Mouse (Mus musculus) CH12.LX (cell line): ENCODE results near the gene H2-T24. TPM values are rescaled to one million over a fixed set of nuclear protein-coding genes. Genes with fewer than 3 reads are reported as not detected.
A peak's percentile ranks its signal among the peaks of the same experiment; 100 is the strongest.

Experiments used
- DNase-seq: peaks from one replicate; pipeline ENCODE4 v3.0.0-alpha.2; 2013; ENCODE audit errors: extremely low read depth
- H3K27ac ChIP-seq: 2 replicates; pipeline ENCODE4 v1.5.1; 2012; ENCODE audit warnings: low read depth, mild to moderate bottlenecking, control low read depth, moderate library complexity; ENCODE audit not compliant: insufficient read depth
- H3K27me3 ChIP-seq: replicated peaks from 2 replicates; pipeline ENCODE3; 2012; ENCODE audit warnings: inconsistent platforms
- H3K36me3 ChIP-seq, 2 experiments: replicated peaks in 1 of 2; 2 replicates each; pipeline versions ENCODE3 to v1.6.1; 2012; ENCODE audit warnings: inconsistent platforms in 1 of 2, low read length in 1 of 2, mild to moderate bottlenecking in 1 of 2, mixed read lengths in 1 of 2, moderate library complexity in 1 of 2; ENCODE audit not compliant: control insufficient read depth in 1 of 2, insufficient read depth in 1 of 2
- H3K4me1 ChIP-seq, 2 experiments: 2 replicates each; pipeline ENCODE4 v1.6.1; 2012; ENCODE audit warnings: inconsistent platforms in 1 of 2, moderate library complexity in 1 of 2; ENCODE audit not compliant: insufficient read depth in 2 of 2, control insufficient read depth in 1 of 2
- H3K4me2 ChIP-seq: 2 replicates; pipeline ENCODE4 v1.6.1; 2012; ENCODE audit warnings: low read depth, mild to moderate bottlenecking, control low read depth; ENCODE audit not compliant: poor library complexity, insufficient read depth, severe bottlenecking
- H3K4me3 ChIP-seq, 3 experiments: fragments of 150-350 bp in 1 of 3; sonication (generic) in 1 of 3; replicated peaks in 1 of 3; 2 replicates each; pipeline versions ENCODE3 to v1.5.1; 2011 to 2012; ENCODE audit warnings: low read depth in 2 of 3, low read length in 2 of 3, mild to moderate bottlenecking in 2 of 3, moderate library complexity in 2 of 3, control low read depth in 1 of 3, improper control_type of control experiment in 1 of 3, inconsistent platforms in 1 of 3, mixed read lengths in 1 of 3; ENCODE audit not compliant: poor library complexity in 1 of 3
- H3K79me2 ChIP-seq: replicated peaks from 2 replicates; pipeline ENCODE4 v1.6.1; 2012; ENCODE audit warnings: mild to moderate bottlenecking, moderate library complexity; ENCODE audit not compliant: control insufficient read depth, poor library complexity, insufficient read depth, severe bottlenecking; ENCODE audit errors: extremely low read depth
- H3K9ac ChIP-seq: 2 replicates; pipeline ENCODE4 v1.6.1; 2012; ENCODE audit warnings: low read depth, mild to moderate bottlenecking, control low read depth, moderate library complexity; ENCODE audit not compliant: insufficient read depth
- H3K9me3 ChIP-seq: replicated peaks from 2 replicates; pipeline ENCODE3; 2012; ENCODE audit warnings: low read length, inconsistent platforms, mixed read lengths
- BHLHE40 ChIP-seq: IDR thresholded peaks from 2 replicates; pipeline ENCODE4 v1.6.1; 2011; ENCODE audit warnings: mild to moderate bottlenecking, low read depth, low read length, improper control_type of control experiment
- CHD1 ChIP-seq: IDR thresholded peaks from 2 replicates; pipeline ENCODE4 v1.6.1; 2012; ENCODE audit warnings: low read depth, low read length, improper control_type of control experiment, inconsistent platforms
- CHD2 ChIP-seq: IDR thresholded peaks from 2 replicates; pipeline ENCODE4 v1.6.1; 2011; ENCODE audit warnings: low read length, improper control_type of control experiment
- CTCF ChIP-seq, 2 experiments: IDR thresholded peaks in 1 of 2; conservative IDR thresholded peaks in 1 of 2; 2 replicates each; pipeline ENCODE4 v1.5.1; 2011 to 2012; ENCODE audit warnings: low read depth in 2 of 2, low read length in 2 of 2, improper control_type of control experiment in 1 of 2, inconsistent platforms in 1 of 2, mild to moderate bottlenecking in 1 of 2, moderate library complexity in 1 of 2
- E2F4 ChIP-seq: IDR thresholded peaks from 2 replicates; pipeline ENCODE4 v1.6.1; 2011; ENCODE audit warnings: low read depth, low read length, improper control_type of control experiment; ENCODE audit not compliant: insufficient replicate concordance
- ELF1 ChIP-seq: IDR thresholded peaks from 2 replicates; pipeline ENCODE4 v1.6.1; 2014; ENCODE audit warnings: low read depth, mild to moderate bottlenecking, inconsistent platforms, low read length, improper control_type of control experiment
- EP300 ChIP-seq: IDR thresholded peaks from 2 replicates; pipeline ENCODE4 v1.6.1; 2011; ENCODE audit warnings: low read length, improper control_type of control experiment
- ETS1 ChIP-seq: conservative IDR thresholded peaks from 2 replicates; pipeline ENCODE4 v1.6.1; 2012; ENCODE audit warnings: low read depth, mild to moderate bottlenecking, inconsistent platforms, low read length, improper control_type of control experiment, moderate library complexity
- GABPA ChIP-seq: IDR thresholded peaks from 2 replicates; pipeline ENCODE4 v1.6.1; 2012; ENCODE audit warnings: low read depth, low read length, improper control_type of control experiment, inconsistent platforms; ENCODE audit not compliant: insufficient replicate concordance
- HCFC1 ChIP-seq: IDR thresholded peaks from 2 replicates; pipeline ENCODE4 v1.6.1; 2012; ENCODE audit warnings: low read depth, mild to moderate bottlenecking, inconsistent platforms, low read length, improper control_type of control experiment
- IRF4 ChIP-seq: IDR thresholded peaks from 2 replicates; pipeline ENCODE4 v1.6.1; 2014; ENCODE audit warnings: low read depth, mild to moderate bottlenecking, inconsistent platforms, low read length, improper control_type of control experiment
- JUN ChIP-seq: IDR thresholded peaks from 2 replicates; pipeline ENCODE4 v1.6.1; 2011; ENCODE audit warnings: low read depth, mild to moderate bottlenecking, low read length, improper control_type of control experiment, moderate library complexity; ENCODE audit not compliant: insufficient read depth
- JUND ChIP-seq: conservative IDR thresholded peaks from 2 replicates; pipeline ENCODE4 v1.6.1; 2011; ENCODE audit warnings: low read depth, low read length, improper control_type of control experiment
- KAT2A ChIP-seq: IDR thresholded peaks from 2 replicates; pipeline ENCODE4 v1.6.1; 2012; ENCODE audit warnings: low read length, improper control_type of control experiment, inconsistent platforms; ENCODE audit not compliant: insufficient replicate concordance
- MAFK ChIP-seq: IDR thresholded peaks from 2 replicates; pipeline ENCODE4 v1.6.1; 2011; ENCODE audit warnings: low read length, improper control_type of control experiment; ENCODE audit not compliant: insufficient replicate concordance
- MAX ChIP-seq: IDR thresholded peaks from 2 replicates; pipeline ENCODE4 v1.6.1; 2011; ENCODE audit warnings: low read length, improper control_type of control experiment
- MAZ ChIP-seq: IDR thresholded peaks from 2 replicates; pipeline ENCODE4 v1.6.1; 2012; ENCODE audit warnings: low read depth, mild to moderate bottlenecking, inconsistent platforms, low read length, improper control_type of control experiment, moderate library complexity
- MEF2A ChIP-seq: IDR thresholded peaks from 2 replicates; pipeline ENCODE4 v1.6.1; 2014; ENCODE audit warnings: low read depth, mild to moderate bottlenecking, inconsistent platforms, low read length, improper control_type of control experiment, borderline replicate concordance
- MXI1 ChIP-seq: IDR thresholded peaks from 2 replicates; pipeline ENCODE4 v1.6.1; 2011; ENCODE audit warnings: mild to moderate bottlenecking, low read depth, low read length, improper control_type of control experiment
- MYC ChIP-seq: IDR thresholded peaks from 2 replicates; pipeline ENCODE4 v1.6.1; 2011; ENCODE audit warnings: low read depth, mild to moderate bottlenecking, improper control_type of control experiment, low read length
- NELFE ChIP-seq: IDR thresholded peaks from 2 replicates; pipeline ENCODE4 v1.6.1; 2011; ENCODE audit warnings: low read depth, low read length, improper control_type of control experiment
- NRF1 ChIP-seq: IDR thresholded peaks from 2 replicates; pipeline ENCODE4 v1.6.1; 2014; ENCODE audit warnings: low read depth, mild to moderate bottlenecking, inconsistent platforms, low read length, improper control_type of control experiment, moderate library complexity
- PAX5 ChIP-seq: IDR thresholded peaks from 2 replicates; pipeline ENCODE4 v1.6.1; 2012; ENCODE audit warnings: low read length, inconsistent platforms, mixed read lengths
- POLR2A ChIP-seq: IDR thresholded peaks from 2 replicates; pipeline ENCODE4 v1.6.1; 2011; ENCODE audit warnings: low read depth, mild to moderate bottlenecking, improper control_type of control experiment, low read length
- POLR2AphosphoS2 ChIP-seq: IDR thresholded peaks from 2 replicates; pipeline ENCODE4 v1.6.1; 2011; ENCODE audit warnings: low read depth, low read length, improper control_type of control experiment
- RAD21 ChIP-seq: IDR thresholded peaks from 2 replicates; pipeline ENCODE4 v1.6.1; 2011; ENCODE audit warnings: low read depth, mild to moderate bottlenecking, low read length, improper control_type of control experiment, moderate library complexity
- RCOR1 ChIP-seq: conservative IDR thresholded peaks from 2 replicates; pipeline ENCODE4 v1.6.1; 2012; ENCODE audit warnings: low read depth, mild to moderate bottlenecking, inconsistent platforms, low read length, improper control_type of control experiment
- SIN3A ChIP-seq: IDR thresholded peaks from 2 replicates; pipeline ENCODE4 v1.6.1; 2012; ENCODE audit warnings: low read length, improper control_type of control experiment, inconsistent platforms
- SMC3 ChIP-seq: IDR thresholded peaks from 2 replicates; pipeline ENCODE4 v1.6.1; 2011; ENCODE audit warnings: low read depth, low read length, improper control_type of control experiment
- TBP ChIP-seq: conservative IDR thresholded peaks from 2 replicates; pipeline ENCODE4 v1.6.1; 2011; ENCODE audit warnings: low read depth, low read length, improper control_type of control experiment
- TCF12 ChIP-seq: IDR thresholded peaks from 2 replicates; pipeline ENCODE4 v1.6.1; 2014; ENCODE audit warnings: low read depth, mild to moderate bottlenecking, inconsistent platforms, low read length, improper control_type of control experiment
- UBTF ChIP-seq: IDR thresholded peaks from 2 replicates; pipeline ENCODE4 v1.6.1; 2012; ENCODE audit warnings: low read depth, mild to moderate bottlenecking, inconsistent platforms, low read length, improper control_type of control experiment, moderate library complexity
- USF1 ChIP-seq: IDR thresholded peaks from 2 replicates; pipeline ENCODE4 v1.6.1; 2014; ENCODE audit warnings: low read depth, mild to moderate bottlenecking, inconsistent platforms, low read length, improper control_type of control experiment
- USF2 ChIP-seq: conservative IDR thresholded peaks from 2 replicates; pipeline ENCODE4 v1.6.1; 2011; ENCODE audit warnings: low read depth, low read length, improper control_type of control experiment
- ZC3H11A ChIP-seq: IDR thresholded peaks from 2 replicates; pipeline ENCODE4 v1.6.1; 2012; ENCODE audit warnings: low read depth, mild to moderate bottlenecking, inconsistent platforms, low read length, improper control_type of control experiment
- ZKSCAN1 ChIP-seq: IDR thresholded peaks from 2 replicates; pipeline ENCODE4 v1.6.1; 2012; ENCODE audit warnings: low read depth, inconsistent platforms, low read length, improper control_type of control experiment, borderline replicate concordance
- ZMIZ1 ChIP-seq: IDR thresholded peaks from 2 replicates; pipeline ENCODE4 v1.6.1; 2012; ENCODE audit warnings: low read depth, mild to moderate bottlenecking, inconsistent platforms, low read length, improper control_type of control experiment
- ZNF384 ChIP-seq: IDR thresholded peaks from 2 replicates; pipeline ENCODE4 v1.6.1; 2012; ENCODE audit warnings: low read depth, low read length, improper control_type of control experiment, inconsistent platforms
- dilution Hi-C: fragments of 300-500 bp; cut with MboI; formaldehyde crosslinking; loops from 2 replicates; pipeline ENCODE4 v1.14.3; 2020; ENCODE audit warnings: low sequenced_read_pairs; ENCODE audit not compliant: extremely low pct_unique_long_range_greater_than_20kb, extremely low pct_ligation_motif_present
- in situ Hi-C: fragments of 300-500 bp; cut with MboI; formaldehyde crosslinking; loops from 3 replicates; pipeline ENCODE4 v1.14.3; 2019; ENCODE audit warnings: low sequenced_read_pairs, low pct_ligation_motif_present, low pct_unique_long_range_greater_than_20kb, mixed read lengths
- polyA plus RNA-seq: library from polyadenylated mRNA; unstranded; fragments of >175 nt; gene quantifications from 2 replicates; pipeline ENCODE4 v1.2.1, GENCODE M21; 2012; ENCODE audit warnings: low read depth; ENCODE audit not compliant: insufficient read length
- total RNA-seq, 2 experiments: library from RNA; depleted of rRNA; stranded (reverse); fragments of 300-350 nt in 1 of 2; fragments of >200 nt in 1 of 2; gene quantifications; 2 replicates each; pipeline ENCODE4 v1.2.3; 2012 to 2014

Gene H2-T24
- total and polyA plus RNA-seq, 3 experiments = 7.6 to 9.8 (median 9.3) TPM

DNA sequence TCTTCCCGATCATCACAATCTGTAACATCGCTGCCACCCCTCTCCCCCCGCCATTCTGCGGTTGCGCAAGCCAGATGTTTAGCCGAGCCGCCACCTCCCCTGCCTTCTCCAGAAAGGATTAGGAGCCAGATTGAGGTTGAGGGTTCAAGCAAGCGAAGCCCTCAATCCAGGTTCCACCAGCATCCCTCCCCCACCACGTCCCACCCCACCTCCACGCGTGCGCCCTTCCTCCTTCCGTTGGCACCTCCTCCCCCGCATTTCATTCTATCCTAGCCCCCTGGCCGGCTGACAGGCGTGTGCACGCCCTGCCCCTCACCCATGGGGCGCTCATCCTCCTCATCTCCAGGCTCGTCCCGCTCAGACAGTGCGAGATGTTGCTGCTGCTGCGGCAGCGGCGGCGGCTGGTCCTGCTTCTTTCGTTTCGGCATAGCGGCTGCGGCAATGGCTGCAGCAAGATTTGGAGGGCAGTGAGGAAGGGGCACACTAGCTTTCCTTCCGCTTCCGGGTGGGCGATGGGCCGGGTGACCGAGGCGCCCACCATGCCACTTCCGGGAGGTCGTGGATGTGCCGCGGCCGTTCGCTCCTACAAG, 41.5 kb downstream of the H2-T24 start:
- in situ Hi-C loops = no loop called here
- Histone ChIP-seq H3K36me3 (peaks cover 30 to 51% of the 10 kb centered on the region in 2 experiments), H3K9ac (peak overlapping the region; percentile 83), H3K27ac (peak overlapping the region; percentile 96), H3K79me2 (peaks cover 25% of the 10 kb centered on the region), H3K9me3 (no peaks in the 10 kb centered on the region), H3K4me3 (peak overlapping the region; percentile 59 to 96 (median 93)), H3K4me1 (peaks cover 3 to 20% of the 10 kb centered on the region in 2 experiments; a peak in 3 of 4 replicates), H3K27me3 (no peaks in the 10 kb centered on the region), H3K4me2 (peak overlapping the region; percentile 46)
- TF ChIP-seq NELFE (peak; percentile 39; the same call in 1 of the 2 replicates), PAX5 (no peak), MAX (peak; percentile 79), GABPA (no peak), E2F4 (no peak), ZKSCAN1 (no peak), IRF4 (peak; percentile 38; the same call in 1 of the 2 replicates), MAFK (no peak), TCF12 (peak; percentile 57; the same call in 1 of the 2 replicates), RAD21 (no peak), HCFC1 (peak; percentile 86), CHD1 (no peak), EP300 (no peak), ELF1 (peak; percentile 92), BHLHE40 (0 out of 2 replicates have a peak, but pooled peaks have one; percentile 24), TBP (no peak), ETS1 (no peak), JUN (no peak), JUND (no peak), ZNF384 (no peak), SIN3A (no peak; the same call in 1 of the 2 replicates), ZMIZ1 (0 out of 2 replicates have a peak, but pooled peaks have one; percentile 27), NRF1 (peak; percentile 61), POLR2AphosphoS2 (no peak), POLR2A (peak; percentile 62), MEF2A (no peak), UBTF (no peak), MYC (no peak; the same call in 1 of the 2 replicates), ZC3H11A (no peak), RCOR1 (0 out of 2 replicates have a peak, but pooled peaks have one; percentile 48), CTCF (conservative IDR thresholded peaks at IDR 0.05 in 1 of 2, IDR thresholded peaks at IDR 0.05 in 1 of 2; ENCODE audit: low read depth in 2 of 2, low read length in 2 of 2) (no peak), MXI1 (no peak), MAZ (peak; percentile 78; the same call in 1 of the 2 replicates), CHD2 (peak; percentile 74), USF2 (no peak), SMC3 (no peak), KAT2A (peak; percentile 78; the same call in 1 of the 2 replicates), USF1 (no peak)
- peak; percentile 81 for DNase-seq
- dilution Hi-C loops = no loop called here
